Mouse (Mus musculus) lung, postnatal 0 days (tissue): ENCODE measurements around the gene Map1a. TPM values are rescaled to one million over a fixed set of nuclear protein-coding genes. Genes with fewer than 3 reads are reported as not detected.

Source experiments
- ATAC-seq: fragments of 200-750 bp; cut with Nextera tagmentation; 2 replicates; pipeline ENCODE4 v1.8.0; 2017; ENCODE audit warnings: moderate library complexity
- DNase-seq: peaks from one replicate; pipeline ENCODE4 v3.0.0-alpha.2; 2016; ENCODE audit warnings: low spot score
- H3K27ac ChIP-seq: fragments of 300-500 bp; sonication (generic); 2 replicates; pipeline ENCODE4 v1.5.1; 2014; ENCODE audit warnings: antibody characterized with exemption, mild to moderate bottlenecking, low read length, mixed read lengths
- H3K27me3 ChIP-seq: fragments of 300-500 bp; sonication (generic); replicated peaks from 2 replicates; pipeline ENCODE4 v1.6.1; 2014; ENCODE audit warnings: low read length, mixed read lengths; ENCODE audit not compliant: insufficient read depth
- H3K36me3 ChIP-seq: fragments of 300-500 bp; sonication (generic); 2 replicates; pipeline ENCODE4 v1.6.1; 2014; ENCODE audit warnings: low read length, mixed read lengths; ENCODE audit not compliant: insufficient read depth
- H3K4me1 ChIP-seq: fragments of 300-500 bp; sonication (generic); 2 replicates; pipeline ENCODE4 v1.6.1; 2014; ENCODE audit warnings: antibody characterized with exemption, low read depth, low read length, mixed read lengths; ENCODE audit not compliant: insufficient read depth
- H3K4me2 ChIP-seq: fragments of 300-500 bp; sonication (generic); replicated peaks from 2 replicates; pipeline ENCODE4 v1.6.1; 2014; ENCODE audit warnings: low read depth, mild to moderate bottlenecking, low read length, moderate library complexity, mixed read lengths
- H3K4me3 ChIP-seq: fragments of 300-500 bp; sonication (generic); 2 replicates; pipeline ENCODE4 v1.5.1; 2014; ENCODE audit warnings: low read depth, low read length
- H3K9ac ChIP-seq: fragments of 300-500 bp; sonication (generic); replicated peaks from 2 replicates; pipeline ENCODE4 v1.6.1; 2014; ENCODE audit warnings: low read depth, mild to moderate bottlenecking
- H3K9me3 ChIP-seq: fragments of 300-500 bp; sonication (generic); 2 replicates; pipeline ENCODE4 v1.6.1; 2016; ENCODE audit warnings: low read length, mixed read lengths
- CTCF ChIP-seq: IDR thresholded peaks from 2 replicates; pipeline ENCODE4 v1.5.1; 2016; ENCODE audit warnings: antibody characterized with exemption, mild to moderate bottlenecking
- EP300 ChIP-seq: IDR thresholded peaks from 2 replicates; pipeline ENCODE4 v1.6.1; 2016; ENCODE audit warnings: antibody characterized with exemption, mild to moderate bottlenecking, control low read depth
- WGBS: fragments of 180-500 bp; shearing (Covaris S2); extraction: QIAGEN DNeasy Blood & Tissue Kit; methylation state at CpG from one replicate; pipeline ENCODE4 v1.1.7; 2014; 5-methylcytosine and 5-hydroxymethylcytosine counted together
- polyA plus RNA-seq: library from polyadenylated mRNA; unstranded; fragments of >200 nt; fragmentation: Nextera tagmentation; extraction: Ambion mirVana; gene quantifications from 2 replicates; pipeline ENCODE4 v1.2.1, GENCODE M21; 2015

Map1a gene
- polyA plus RNA-seq, 1 experiment from 2014 or later, result 1.3 TPM

GRCm38 (mm10) chr2:121300036-121300435 lies 10.6 kb downstream of the Map1a start:
- no peak for TF ChIP-seq CTCF
- no peak for TF ChIP-seq EP300
- Histone ChIP-seq H3K27ac (no peak overlapping the region), H3K27me3 (no peaks in the 10 kb centered on the region), H3K4me1 (peaks cover 1% of the 10 kb centered on the region; the same call in 1 of the 2 replicates), H3K9me3 (no peaks in the 10 kb centered on the region), H3K9ac (no peak overlapping the region), H3K4me2 (no peak overlapping the region), H3K4me3 (no peak overlapping the region), H3K36me3 (no peaks in the 10 kb centered on the region)
- WGBS, result 55% methylated on average over 10 of the region's 10 CpGs
- ATAC-seq (no peak), DNase-seq (no peak)

GRCm38 (mm10) chr2:121308997-121309416 lies 19.6 kb downstream of the Map1a start:
- TF ChIP-seq CTCF, result no peak
- no peak for TF ChIP-seq EP300
- DNase-seq, result peak; percentile 39
- peak overlapping the region; percentile 36 for H3K4me2 ChIP-seq
- no peaks in the 10 kb centered on the region for H3K9me3 ChIP-seq
- H3K9ac ChIP-seq, result no peak overlapping the region
- WGBS, result 16% methylated on average over 4 of the region's 5 CpGs
- 0 out of 2 replicates have a peak overlapping the region, but pooled peaks have one; percentile 18 for H3K4me3 ChIP-seq
- H3K27me3 ChIP-seq, result no peaks in the 10 kb centered on the region
- peak; percentile 66 for ATAC-seq
- no peak overlapping the region for H3K27ac ChIP-seq
- no peaks in the 10 kb centered on the region for H3K36me3 ChIP-seq
- no peaks in the 10 kb centered on the region for H3K4me1 ChIP-seq

GRCm38 (mm10) chr2:121316278-121316677 lies 26.9 kb downstream of the Map1a start:
- 65% methylated on average over 8 of the region's 8 CpGs for WGBS
- Histone ChIP-seq H3K4me3 (no peak overlapping the region), H3K27me3 (no peaks in the 10 kb centered on the region), H3K36me3 (no peaks in the 10 kb centered on the region), H3K4me1 (no peaks in the 10 kb centered on the region), H3K9me3 (no peaks in the 10 kb centered on the region), H3K4me2 (no peak overlapping the region), H3K9ac (no peak overlapping the region), H3K27ac (no peak overlapping the region)
- no peak for DNase-seq
- TF ChIP-seq CTCF (no peak), EP300 (no peak)
- ATAC-seq, result no peak

- Histone ChIP-seq H3K27ac (no peak overlapping the region), H3K9ac (no peak overlapping the region), H3K4me3 (no peak overlapping the region), H3K4me2 (no peak overlapping the region), H3K9me3 (no peaks in the 10 kb centered on the region), H3K27me3 (no peaks in the 10 kb centered on the region), H3K36me3 (no peaks in the 10 kb centered on the region), H3K4me1 (no peaks in the 10 kb centered on the region)
- WGBS, result 91% methylated on average over 10 of the region's 10 CpGs
- no peak for DNase-seq
- ATAC-seq, result no peak
- TF ChIP-seq EP300, result no peak
- no peak for TF ChIP-seq CTCF
Observed at GRCm38 (mm10) chr2:121323041-121323440, 33.6 kb downstream of the Map1a start.

GRCm38 (mm10) chr2:121323693-121324470 lies 34.5 kb downstream of the Map1a start:
- 72% methylated on average over 10 of the region's 10 CpGs for WGBS
- Histone ChIP-seq H3K27ac (no peak overlapping the region), H3K4me1 (no peaks in the 10 kb centered on the region), H3K36me3 (no peaks in the 10 kb centered on the region), H3K9ac (no peak overlapping the region), H3K4me3 (no peak overlapping the region), H3K4me2 (no peak overlapping the region), H3K27me3 (no peaks in the 10 kb centered on the region), H3K9me3 (no peaks in the 10 kb centered on the region)
- TF ChIP-seq EP300 (no peak), CTCF (no peak)
- no peak for ATAC-seq
- DNase-seq, result no peak

GRCm38 (mm10) chr2:121329492-121329891 lies 40.1 kb downstream of the Map1a start:
- TF ChIP-seq CTCF, result no peak
- no peak for TF ChIP-seq EP300
- Histone ChIP-seq H3K36me3 (no peaks in the 10 kb centered on the region), H3K27me3 (no peaks in the 10 kb centered on the region), H3K27ac (no peak overlapping the region), H3K4me3 (no peak overlapping the region), H3K9me3 (no peaks in the 10 kb centered on the region), H3K4me1 (no peaks in the 10 kb centered on the region), H3K9ac (no peak overlapping the region), H3K4me2 (no peak overlapping the region)
- 94% methylated on average over 2 of the region's 2 CpGs for WGBS
- no peak for DNase-seq
- no peak for ATAC-seq
